Mouse (Mus musculus) liver, embryonic 15.5 days (tissue): ENCODE measurements around the gene Lrtm1. TPM values are rescaled to one million over a fixed set of nuclear protein-coding genes. Genes with fewer than 3 reads are reported as not detected.

Experiments
- ATAC-seq: fragments of 200-750 bp; cut with Nextera tagmentation; 2 replicates; pipeline ENCODE4 v1.8.0; 2017; ENCODE audit warnings: moderate number of reproducible peaks, mild to moderate bottlenecking, moderate library complexity; ENCODE audit not compliant: insufficient read depth
- H3K27ac ChIP-seq: fragments of 300-500 bp; sonication (generic); replicated peaks from 2 replicates; pipeline ENCODE4 v1.5.1; 2015; ENCODE audit warnings: mild to moderate bottlenecking, inconsistent platforms
- H3K27me3 ChIP-seq: fragments of 300-500 bp; sonication (generic); 2 replicates; pipeline ENCODE4 v1.6.1; 2015; ENCODE audit warnings: mild to moderate bottlenecking, inconsistent platforms
- H3K36me3 ChIP-seq: fragments of 300-500 bp; sonication (generic); replicated peaks from 2 replicates; pipeline ENCODE4 v1.6.1; 2015; ENCODE audit warnings: moderate library complexity, mild to moderate bottlenecking, inconsistent platforms
- H3K4me1 ChIP-seq: fragments of 300-500 bp; sonication (generic); replicated peaks from 2 replicates; pipeline ENCODE4 v1.6.1; 2015; ENCODE audit warnings: inconsistent platforms
- H3K4me2 ChIP-seq: fragments of 300-500 bp; sonication (generic); 2 replicates; pipeline ENCODE4 v1.6.1; 2015; ENCODE audit warnings: moderate library complexity, mild to moderate bottlenecking, inconsistent platforms
- H3K4me3 ChIP-seq: fragments of 300-500 bp; sonication (generic); replicated peaks from 2 replicates; pipeline ENCODE4 v1.5.1; 2015; ENCODE audit warnings: mild to moderate bottlenecking, inconsistent platforms
- H3K9ac ChIP-seq: fragments of 300-500 bp; sonication (generic); 2 replicates; pipeline ENCODE4 v1.6.1; 2015; ENCODE audit warnings: moderate library complexity, mild to moderate bottlenecking, inconsistent platforms
- H3K9me3 ChIP-seq: fragments of 300-500 bp; sonication (generic); replicated peaks from 2 replicates; pipeline ENCODE4 v1.6.1; 2016; ENCODE audit warnings: inconsistent platforms
- WGBS: fragments of 180-500 bp; shearing (Covaris S2); methylation state at CpG from one replicate; pipeline ENCODE4 v1.1.7; 2015; ENCODE audit warnings: mixed read lengths; ENCODE audit not compliant: insufficient replicate concordance; 5-methylcytosine and 5-hydroxymethylcytosine counted together
- polyA plus RNA-seq: library from polyadenylated mRNA; unstranded; fragments of >200 nt; fragmentation: Nextera tagmentation; extraction: Ambion mirVana; gene quantifications from 2 replicates; pipeline ENCODE4 v1.2.1, GENCODE M21; 2015

The Lrtm1 gene
- polyA plus RNA-seq, 1 experiment from 2014 or later: 0.18 TPM

DNA sequence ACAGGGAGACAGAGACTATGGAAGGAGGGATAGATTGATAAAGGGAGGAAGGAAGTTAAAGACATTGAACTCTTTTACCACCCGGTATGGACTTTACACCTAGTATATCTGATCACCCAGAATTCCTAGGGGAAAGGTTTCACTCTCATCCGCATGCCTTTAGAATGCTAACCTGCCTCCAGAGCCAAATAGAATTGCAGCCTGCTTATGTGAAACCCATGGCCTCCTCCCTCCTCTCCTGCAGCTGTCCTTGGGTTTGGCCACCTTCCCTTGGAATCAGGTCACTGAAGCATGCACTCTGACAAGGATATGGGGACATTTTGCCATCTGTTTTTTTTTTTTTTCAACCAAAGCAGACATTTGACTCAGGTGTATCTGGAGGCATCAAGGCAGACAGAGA, 3.3 kb upstream of the Lrtm1 start:
- no peak overlapping the region for H3K27ac ChIP-seq
- H3K9ac ChIP-seq: no peak overlapping the region
- H3K4me3 ChIP-seq: no peak overlapping the region
- no peaks in the 10 kb centered on the region for H3K9me3 ChIP-seq
- H3K4me2 ChIP-seq: no peak overlapping the region
- ATAC-seq: no peak
- no peaks in the 10 kb centered on the region for H3K36me3 ChIP-seq
- no peaks in the 10 kb centered on the region for H3K27me3 ChIP-seq
- 35% methylated on average over 2 of the region's 2 CpGs for WGBS
- H3K4me1 ChIP-seq: 0 out of 2 replicates have a peak, but pooled peaks cover 6% of the 10 kb centered on the region

- H3K4me1 ChIP-seq: 0 out of 2 replicates have a peak, but pooled peaks cover 6% of the 10 kb centered on the region
- peak; percentile 42; the same call in 1 of the 2 replicates for ATAC-seq
- H3K36me3 ChIP-seq: no peaks in the 10 kb centered on the region
- H3K4me3 ChIP-seq: no peak overlapping the region
- no peak overlapping the region for H3K9ac ChIP-seq
- H3K27me3 ChIP-seq: no peaks in the 10 kb centered on the region
- no peak overlapping the region for H3K4me2 ChIP-seq
- WGBS: 40% methylated on average over 5 of the region's 5 CpGs
- H3K27ac ChIP-seq: no peak overlapping the region
- H3K9me3 ChIP-seq: no peaks in the 10 kb centered on the region
Observed at GRCm38 (mm10) chr14:29015896-29016295, 2.1 kb upstream of the Lrtm1 start.

GRCm38 (mm10) chr14:29018316-29019000, 450 bp downstream of the Lrtm1 start:
- Histone ChIP-seq H3K9me3 (no peaks in the 10 kb centered on the region), H3K4me2 (no peak overlapping the region), H3K36me3 (no peaks in the 10 kb centered on the region), H3K9ac (no peak overlapping the region), H3K27me3 (no peaks in the 10 kb centered on the region), H3K4me3 (no peak overlapping the region), H3K4me1 (0 out of 2 replicates have a peak, but pooled peaks cover 6% of the 10 kb centered on the region), H3K27ac (no peak overlapping the region)
- WGBS: 52% methylated on average over 7 of the region's 7 CpGs
- ATAC-seq: no peak

- Histone ChIP-seq H3K4me1 (0 out of 2 replicates have a peak, but pooled peaks cover 3% of the 10 kb centered on the region), H3K9ac (no peak overlapping the region), H3K4me2 (no peak overlapping the region), H3K4me3 (no peak overlapping the region), H3K36me3 (no peaks in the 10 kb centered on the region), H3K9me3 (no peaks in the 10 kb centered on the region), H3K27me3 (no peaks in the 10 kb centered on the region), H3K27ac (no peak overlapping the region)
- 49% methylated on average over 4 of the region's 4 CpGs for WGBS
- ATAC-seq: no peak
Observed at GRCm38 (mm10) chr14:29021295-29021694, 3.3 kb downstream of the Lrtm1 start.

GRCm38 (mm10) chr14:29023246-29023645, 5.2 kb downstream of the Lrtm1 start:
- no peaks in the 10 kb centered on the region for H3K27me3 ChIP-seq
- H3K36me3 ChIP-seq: no peaks in the 10 kb centered on the region
- WGBS: 73% methylated on average over 4 of the region's 4 CpGs
- H3K9me3 ChIP-seq: no peaks in the 10 kb centered on the region
- ATAC-seq: no peak
- H3K4me2 ChIP-seq: no peak overlapping the region
- H3K4me1 ChIP-seq: no peaks in the 10 kb centered on the region
- no peak overlapping the region for H3K27ac ChIP-seq
- H3K4me3 ChIP-seq: no peak overlapping the region
- no peak overlapping the region for H3K9ac ChIP-seq

GRCm38 (mm10) chr14:29025335-29025734, 7.3 kb downstream of the Lrtm1 start:
- no peak for ATAC-seq

GRCm38 (mm10) chr14:29027276-29027675, 9.3 kb downstream of the Lrtm1 start:
- Histone ChIP-seq H3K9me3 (no peaks in the 10 kb centered on the region), H3K9ac (no peak overlapping the region), H3K4me2 (no peak overlapping the region), H3K27me3 (no peaks in the 10 kb centered on the region), H3K4me1 (no peaks in the 10 kb centered on the region), H3K27ac (no peak overlapping the region), H3K4me3 (no peak overlapping the region), H3K36me3 (no peaks in the 10 kb centered on the region)
- 54% methylated on average over 5 of the region's 5 CpGs for WGBS
- no peak for ATAC-seq

More at GRCm38 (mm10) chr14:29025335-29025734, 7.3 kb downstream of the Lrtm1 start:
- no peaks in the 10 kb centered on the region for H3K36me3 ChIP-seq
- H3K9me3 ChIP-seq: no peaks in the 10 kb centered on the region
- H3K4me3 ChIP-seq: no peak overlapping the region
- no peak overlapping the region for H3K9ac ChIP-seq
- no peaks in the 10 kb centered on the region for H3K27me3 ChIP-seq
- no peaks in the 10 kb centered on the region for H3K4me1 ChIP-seq
- no peak overlapping the region for H3K4me2 ChIP-seq
- H3K27ac ChIP-seq: no peak overlapping the region
- 61% methylated on average over 6 of the region's 6 CpGs for WGBS

DNA sequence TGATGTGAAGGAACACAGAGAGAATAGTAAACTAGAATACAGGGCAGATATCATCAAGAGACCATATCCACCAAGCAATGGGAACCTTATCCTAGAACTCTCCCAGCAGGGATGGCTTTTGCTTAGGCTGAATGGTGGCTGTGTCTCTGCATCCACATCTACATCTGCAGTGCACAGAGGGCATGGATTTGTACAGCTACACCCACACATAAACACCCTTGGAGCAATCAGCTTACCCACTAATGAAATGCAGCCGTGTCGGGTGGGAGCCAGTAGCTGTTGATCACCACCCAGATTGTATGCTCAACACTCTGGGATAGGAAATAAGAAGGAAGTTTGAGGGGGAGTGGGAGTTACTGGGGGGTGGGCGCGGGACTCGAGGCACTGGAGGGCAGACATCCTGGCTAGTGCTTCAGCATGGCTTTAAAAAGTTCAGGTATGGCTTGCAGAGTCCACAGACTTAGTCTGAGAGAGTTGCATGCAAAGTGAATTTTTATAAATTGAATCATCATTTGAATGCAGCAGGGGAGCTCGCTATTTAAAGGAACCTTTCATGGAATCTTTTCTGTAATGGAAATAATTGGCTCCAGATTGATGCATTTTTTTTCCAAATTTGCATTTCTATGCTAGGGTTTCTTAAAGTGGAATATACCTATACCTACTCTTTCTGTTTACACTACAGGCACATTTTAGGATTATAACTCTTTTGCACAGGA, 10.5 kb downstream of the Lrtm1 start:
- H3K4me2 ChIP-seq: no peak overlapping the region
- H3K27me3 ChIP-seq: no peaks in the 10 kb centered on the region
- no peak overlapping the region for H3K27ac ChIP-seq
- no peak overlapping the region for H3K4me3 ChIP-seq
- 62% methylated on average over 6 of the region's 6 CpGs for WGBS
- H3K9ac ChIP-seq: no peak overlapping the region
- H3K4me1 ChIP-seq: no peaks in the 10 kb centered on the region
- H3K9me3 ChIP-seq: no peaks in the 10 kb centered on the region
- H3K36me3 ChIP-seq: no peaks in the 10 kb centered on the region
- ATAC-seq: no peak

GRCm38 (mm10) chr14:29029107-29029469, 11.1 kb downstream of the Lrtm1 start:
- Histone ChIP-seq H3K4me2 (no peak overlapping the region), H3K4me3 (no peak overlapping the region), H3K27me3 (no peaks in the 10 kb centered on the region), H3K36me3 (no peaks in the 10 kb centered on the region), H3K9ac (no peak overlapping the region), H3K27ac (no peak overlapping the region), H3K4me1 (no peaks in the 10 kb centered on the region), H3K9me3 (no peaks in the 10 kb centered on the region)
- ATAC-seq: no peak
- WGBS: 57% methylated on average over 2 of the region's 2 CpGs

DNA sequence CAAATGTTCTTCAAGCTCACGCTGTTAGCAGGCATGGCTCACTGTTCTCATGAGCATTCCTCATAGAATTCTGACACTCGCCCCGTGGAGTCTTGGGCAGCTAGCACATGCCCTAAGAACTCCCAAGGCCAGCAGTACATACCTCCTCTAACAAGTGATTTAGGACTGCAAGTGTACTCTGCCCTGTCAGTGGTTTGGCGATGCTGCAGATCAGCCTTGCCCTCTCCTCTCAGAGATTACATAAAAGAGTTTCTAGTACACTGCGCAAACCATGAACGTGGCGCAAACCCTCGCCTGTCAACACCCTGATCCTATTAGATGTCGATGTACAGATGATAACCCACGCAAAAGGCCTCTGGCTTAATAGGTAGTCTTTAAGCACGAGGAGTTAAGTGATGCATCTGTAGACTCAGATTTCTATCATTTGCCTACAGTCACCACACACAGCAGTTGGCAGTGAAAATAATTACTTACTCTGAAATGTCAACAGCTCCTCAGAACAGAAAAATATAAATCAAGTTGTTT, 11.9 kb downstream of the Lrtm1 start:
- Histone ChIP-seq H3K4me3 (no peak overlapping the region), H3K27ac (no peak overlapping the region), H3K9me3 (no peaks in the 10 kb centered on the region), H3K4me1 (no peaks in the 10 kb centered on the region), H3K9ac (no peak overlapping the region), H3K36me3 (no peaks in the 10 kb centered on the region), H3K4me2 (no peak overlapping the region), H3K27me3 (no peaks in the 10 kb centered on the region)
- WGBS: 63% methylated on average over 11 of the region's 11 CpGs
- no peak for ATAC-seq

DNA sequence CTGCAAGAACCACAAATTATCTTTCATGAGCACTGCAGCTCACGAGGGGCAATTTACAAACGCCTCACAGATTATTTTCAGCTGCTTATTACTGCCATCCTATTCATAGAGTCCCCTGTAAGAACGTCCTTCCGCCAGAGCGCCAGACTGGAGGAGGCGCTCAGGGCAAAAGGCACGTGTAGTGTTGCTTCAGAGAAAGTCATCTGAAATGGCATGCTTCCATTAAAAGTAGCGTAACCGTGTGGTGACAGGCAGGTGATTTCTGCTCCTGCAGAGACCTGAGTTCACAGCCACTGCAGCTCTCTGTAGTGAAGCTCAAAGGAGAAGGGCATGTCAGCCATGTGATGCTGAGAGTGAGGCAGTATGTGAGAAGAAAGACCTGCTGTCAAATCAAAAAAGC, 12.5 kb downstream of the Lrtm1 start:
- 70% methylated on average over 9 of the region's 9 CpGs for WGBS
- H3K27me3 ChIP-seq: no peaks in the 10 kb centered on the region
- H3K4me1 ChIP-seq: no peaks in the 10 kb centered on the region
- H3K4me3 ChIP-seq: no peak overlapping the region
- ATAC-seq: no peak
- no peak overlapping the region for H3K4me2 ChIP-seq
- H3K9ac ChIP-seq: no peak overlapping the region
- H3K9me3 ChIP-seq: no peaks in the 10 kb centered on the region
- H3K27ac ChIP-seq: no peak overlapping the region
- H3K36me3 ChIP-seq: no peaks in the 10 kb centered on the region
